ENCODE assay signal across 8 mouse cellular contexts in genomic region chr2:90940233-90941229, GRCm38 (mm10). TPM values are rescaled to one million over a fixed set of nuclear protein-coding genes. Genes with fewer than 3 reads are reported as not detected.
DNase-seq lines count a peak whose midpoint lies in the region; ATAC-seq and TF ChIP-seq lines count a peak whose summit lies in the region.

Gene Celf1 (plus strand): TSS chr2:90940382.

- TF ChIP-seq POLR2A in cortical plate, adult 2 months (IDR thresholded peaks at IDR 0.05; ENCODE audit: extremely low read depth, insufficient read depth, low read length), result no peak

- H3K27ac ChIP-seq in cortical plate, adult 2 months (ENCODE audit: insufficient read depth, low read length), result peak within 1 kb of the TSS; percentile 93

- H3K4me3 ChIP-seq in cortical plate, adult 2 months (ENCODE audit: insufficient read depth, low read length), result peak within 1 kb of the TSS; percentile 82

- no peak for TF ChIP-seq CTCF in cortical plate, adult 2 months (IDR thresholded peaks at IDR 0.05; ENCODE audit: extremely low read depth, insufficient read depth, low read length)

- intact Hi-C loops in left cerebral cortex, postnatal 14 days (cut with DNase I), result no loop called here

- ATAC-seq in megakaryocyte-erythroid progenitor cell, adult 5-6 weeks (replicated peaks; ENCODE audit: low FRiP score, low TSS enrichment, poor library complexity, severe bottlenecking), result peak; percentile 81

- peaks cover 6% of the 10 kb centered on the region; the same call in 1 of the 2 replicates for H3K4me1 ChIP-seq in cortical plate, adult 2 months (ENCODE audit: control insufficient read depth, insufficient read depth, low read length)

- peak; percentile 79 for DNase-seq in adipocyte (ENCODE audit: low spot score)
- DNase-seq in gastrocnemius, postnatal 10 days, result peak; percentile 83
- peak; percentile 91 for DNase-seq in induced T-regulatory cell, adult 2 months (ENCODE audit: low read depth)
- peak; percentile 76 to 86 for DNase-seq in left cerebral cortex, postnatal 14 days (ENCODE audit: low spot score in 2 of 2)
- peak; percentile 83 for DNase-seq in right cerebral cortex, postnatal 14 days
- peak; percentile 69 to 79 for DNase-seq in urinary bladder, postnatal 36 days (ENCODE audit: low spot score in 2 of 2)

RNA-seq across cellular contexts. Expression of gene Celf1, which starts in this region (rescaled TPM):
- 102 and 107 TPM in 2 replicates for polyA plus RNA-seq in cortical plate, adult 2 months (2012; rRNA removed)
- total RNA-seq in gastrocnemius, postnatal 10 days (2021), result 10 to 100 TPM; 54.1 to 61.9 TPM
- 100 to 1,000 TPM; 134 to 147 TPM for total RNA-seq in left cerebral cortex, postnatal 14 days (2021)
- 82.1 and 92.9 TPM in 2 replicates for total RNA-seq in megakaryocyte-erythroid progenitor cell, adult 5-6 weeks (2014; fragmentation: Nextera tagmentation)
- 57.9 and 75.2 TPM in 2 replicates for total RNA-seq in megakaryocyte-erythroid progenitor cell, adult 5-6 weeks (2017)

Comparison
In these comparisons a context has a peak if more than half of its experiments do, and no peak if none do; other contexts are left out.
1. Peak in every context shown above with its lines: DNase-seq, ATAC-seq, H3K4me3 ChIP-seq and H3K27ac ChIP-seq.